Mouse (Mus musculus) adrenal gland, adult 18-20 months (tissue): ENCODE measurements at regions not wholly inside any gene's neighbourhood (a gene's known extent, or its start where the extent isn't known, plus 50 kb on each side); places are given as distances from the start of the nearest gene placed in this dataset.

ENCODE experiments used
- DNase-seq, 2 experiments: peaks; one replicate each; pipeline ENCODE4 v3.0.0; 2021 to 2022; ENCODE audit warnings: low spot score in 2 of 2

DNA sequence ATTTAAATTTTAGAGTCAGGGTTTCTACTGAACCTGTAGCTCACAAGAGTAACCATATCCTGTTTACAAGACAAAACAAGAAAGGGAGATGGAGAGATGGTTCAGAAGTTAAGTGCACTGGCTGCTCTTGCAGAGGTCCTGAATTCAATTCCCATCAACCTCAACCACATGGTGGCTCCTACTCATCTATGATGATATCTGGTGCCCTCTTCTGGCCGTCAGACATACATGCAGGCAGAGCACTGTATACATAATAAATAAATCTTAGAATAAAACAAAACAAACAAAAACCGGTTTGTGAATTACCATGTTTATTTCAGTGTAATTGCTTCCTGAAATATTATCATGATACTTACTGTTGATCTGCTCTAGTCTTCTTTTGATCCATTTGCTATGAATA, 845.4 kb downstream of the Pcdh18 start:
- no peak for DNase-seq

DNA sequence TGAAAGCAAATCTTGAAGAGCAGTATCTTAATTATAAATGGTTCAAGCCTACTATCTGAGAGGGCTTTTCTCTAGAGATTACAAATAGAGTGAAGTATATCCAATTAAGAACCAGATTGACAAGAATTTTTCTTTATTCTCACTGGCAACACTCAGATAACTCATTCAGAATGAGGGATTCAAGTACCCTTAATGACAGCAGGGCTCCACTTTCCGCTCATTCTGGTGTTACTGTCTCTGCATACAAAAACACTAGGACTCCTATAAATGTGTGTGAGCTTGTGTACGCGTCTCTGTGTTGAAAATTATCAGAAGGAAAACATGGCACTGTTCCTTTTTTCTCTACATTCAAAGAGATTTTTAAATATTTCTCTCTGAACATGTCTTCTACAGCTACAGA, 866.7 kb downstream of the Pcdh18 start:
- no peak for DNase-seq

DNA sequence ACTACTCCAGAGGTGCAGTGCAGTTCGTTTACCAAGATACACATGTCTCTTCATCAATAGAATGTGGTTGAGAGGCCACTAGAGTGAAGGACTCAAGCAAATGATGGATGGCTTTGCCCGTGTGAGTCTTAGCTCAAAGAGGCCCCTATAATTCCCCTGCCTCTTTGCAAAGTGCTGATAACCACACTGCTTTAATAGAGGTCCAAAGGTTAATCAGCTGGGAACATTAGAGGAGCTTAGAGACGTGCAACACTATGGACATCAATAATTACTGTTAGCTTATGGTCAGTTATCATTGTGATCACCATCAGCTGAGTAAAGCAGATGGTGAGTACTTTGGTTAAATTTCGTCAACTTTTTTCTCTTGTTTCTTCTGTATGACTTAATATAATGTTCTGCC, 869.2 kb downstream of the Pcdh18 start:
- no peak for DNase-seq

DNA sequence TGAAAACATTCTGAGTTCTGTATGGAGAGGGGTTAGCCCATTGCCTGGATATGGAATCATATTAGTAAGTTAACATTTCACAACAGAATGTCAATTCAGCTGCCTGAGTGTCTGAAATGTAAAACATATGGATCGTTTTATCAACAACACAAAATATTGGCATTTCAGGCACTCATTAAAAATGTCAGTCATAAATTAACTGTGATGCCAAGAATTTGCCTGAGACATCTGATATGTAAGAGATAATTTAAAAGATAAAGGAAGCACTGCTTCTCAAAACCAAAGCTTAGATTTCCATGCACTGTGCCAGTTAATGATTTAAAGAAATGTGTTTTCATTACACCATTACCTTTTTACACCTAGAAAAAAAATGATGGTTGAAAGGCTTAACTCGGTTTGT, 887.6 kb downstream of the Pcdh18 start:
- DNase-seq: no peak

DNA sequence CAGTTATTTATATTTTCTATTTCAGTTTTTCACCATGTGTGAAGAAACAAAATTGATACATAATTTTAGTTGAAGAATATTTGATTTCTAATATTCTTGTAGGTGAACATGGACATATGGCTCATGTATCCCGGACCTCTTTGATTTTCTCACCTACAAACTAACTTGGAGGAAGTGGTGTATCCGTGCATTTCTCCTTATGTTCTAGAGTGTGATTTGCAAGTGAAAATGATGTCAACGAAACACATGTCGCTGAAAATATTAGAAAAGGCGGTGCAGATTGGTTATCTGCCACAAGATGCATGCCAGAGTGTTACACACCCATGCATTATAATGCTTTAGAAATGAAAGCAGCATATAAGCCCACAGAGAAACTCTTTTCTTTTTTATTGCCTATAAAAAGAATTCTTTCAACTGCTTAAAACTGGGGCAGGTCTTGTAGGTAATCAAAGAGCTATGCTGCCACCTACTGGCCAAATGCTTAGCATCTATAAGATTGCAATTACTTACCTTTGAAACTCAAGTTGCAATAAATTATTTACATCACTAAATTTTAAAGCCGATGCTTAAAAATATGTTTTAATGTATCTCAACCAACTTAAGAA, 911.0 kb downstream of the Pcdh18 start:
- DNase-seq: peak; percentile 25 to 41

DNA sequence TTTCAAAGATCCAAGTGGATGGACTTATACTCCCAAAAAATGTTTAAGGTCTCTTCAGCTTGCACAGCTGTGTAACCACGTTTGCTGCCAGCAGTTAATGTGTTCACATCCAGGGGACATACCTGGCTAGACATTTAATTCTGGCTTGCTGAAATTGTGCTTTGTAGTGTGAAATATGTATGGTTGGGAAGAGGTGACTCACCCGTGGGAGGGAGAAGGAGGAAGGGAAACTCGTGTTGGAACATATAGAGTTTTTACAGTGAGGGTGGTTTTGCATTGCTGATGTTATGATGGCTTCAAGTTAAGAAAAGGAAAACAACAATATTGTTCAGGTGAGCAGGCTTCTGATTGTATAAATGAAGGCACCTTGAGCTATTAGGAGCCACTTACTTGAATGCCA, 916.4 kb downstream of the Pcdh18 start:
- no peak for DNase-seq

DNA sequence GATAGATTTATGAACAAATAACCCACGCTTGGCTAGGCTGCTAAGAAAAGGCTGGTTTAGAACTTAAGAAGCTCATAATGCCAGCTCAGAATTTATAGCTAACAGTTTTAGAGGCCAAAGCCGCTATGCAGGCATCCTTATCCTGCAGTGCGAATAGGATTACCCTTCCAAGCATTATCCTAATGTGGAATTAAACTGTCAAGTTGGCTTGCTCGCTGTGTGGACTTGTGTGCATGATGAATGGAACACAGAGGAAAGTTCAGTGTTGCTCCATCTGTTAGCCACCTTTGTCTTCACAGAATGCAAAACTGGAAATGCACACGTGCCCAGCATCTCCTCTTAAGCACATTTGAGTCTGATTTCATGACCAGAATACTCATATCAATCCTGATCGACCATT, 933.8 kb downstream of the Pcdh18 start:
- no peak for DNase-seq

DNA sequence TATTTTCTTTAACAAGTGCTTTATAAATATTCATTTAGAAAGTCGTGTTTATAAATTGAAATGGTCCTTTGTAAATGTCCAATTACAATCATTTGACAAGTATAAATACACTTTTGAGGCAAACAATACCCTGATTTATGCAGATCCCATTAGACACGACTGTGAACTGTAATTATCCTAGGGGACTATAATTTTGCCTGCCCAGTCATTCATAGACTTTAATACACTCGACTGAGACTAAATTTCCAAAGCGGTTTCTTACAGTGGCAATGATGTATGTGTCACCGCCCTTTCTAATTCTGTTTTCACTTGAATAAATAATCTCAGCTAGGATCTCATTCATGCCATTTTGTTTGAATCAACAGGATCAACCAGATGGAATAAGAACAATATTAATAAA, 952.7 kb downstream of the Pcdh18 start:
- no peak for DNase-seq

DNA sequence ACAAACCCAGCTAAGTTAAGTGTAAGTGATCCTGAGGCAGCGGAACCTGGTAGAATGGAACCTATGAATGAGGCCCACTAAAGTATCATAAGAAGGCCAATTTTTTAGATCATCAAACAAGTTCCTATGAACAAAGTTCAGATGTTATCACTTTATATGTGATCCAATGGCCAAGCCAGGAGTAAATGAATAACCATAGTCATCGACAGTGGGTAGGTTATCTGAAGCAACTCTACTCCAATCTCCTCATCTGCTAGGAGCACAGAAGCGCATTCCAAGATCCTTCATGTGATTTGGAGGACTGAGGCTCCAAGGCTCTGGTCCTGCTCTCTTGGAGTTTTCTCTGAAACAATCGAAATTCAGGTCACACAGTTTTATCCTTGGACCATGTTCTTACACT, 985.4 kb downstream of the Pcdh18 start:
- DNase-seq: no peak
